12 mouse cellular contexts compared by ENCODE assay signal in the genomic region with DNA sequence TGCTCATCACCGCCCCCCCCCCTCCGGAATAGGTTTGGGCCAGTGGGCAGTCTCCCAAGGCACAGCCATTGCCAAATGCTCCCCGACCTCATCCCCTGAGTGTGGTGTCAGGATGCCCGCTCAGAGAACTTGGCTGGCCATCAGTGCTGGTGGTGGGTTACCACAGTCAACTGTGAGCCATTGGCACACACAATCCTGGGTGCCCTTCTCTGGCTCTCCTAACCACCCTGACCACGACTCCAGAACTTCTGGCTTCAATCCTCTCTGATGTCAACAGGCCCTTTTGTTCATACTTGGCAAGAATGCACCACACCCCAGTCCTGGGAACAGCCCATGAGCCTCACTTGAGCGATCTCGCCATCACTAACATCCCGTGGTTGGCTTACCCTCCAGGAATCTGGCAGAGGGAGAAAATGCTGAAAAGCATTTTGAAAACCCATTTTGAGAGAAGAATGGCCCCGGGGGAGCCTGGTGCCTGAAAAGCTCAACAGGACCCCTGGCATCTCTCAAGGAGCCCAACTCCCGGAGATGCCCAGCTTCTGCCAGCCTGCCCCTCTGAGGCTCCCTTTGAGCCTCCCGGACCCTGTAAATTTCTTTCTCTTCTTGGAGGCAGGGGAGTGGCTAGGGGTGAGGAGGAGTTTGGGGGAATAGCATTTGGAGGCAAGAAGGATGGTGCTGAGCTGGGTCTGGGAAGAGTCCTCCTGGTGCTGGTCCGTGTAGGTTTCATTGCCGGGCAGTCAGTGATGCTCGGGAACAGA. TPM values are rescaled to one million over a fixed set of nuclear protein-coding genes. Genes with fewer than 3 reads are reported as not detected.
DNase-seq lines count a peak whose midpoint lies in the region; ATAC-seq and TF ChIP-seq lines count a peak whose summit lies in the region.
"Had no signal": no experiment of that assay in that cellular context is flagged by ENCODE, and none has a peak within 500 bp of the region (broad histone marks: within the 10 kb centered on the region; RNA-seq: fewer than 3 reads in every experiment).

No protein-coding gene starts in this region.

- no peaks in the 10 kb centered on the region for H3K27me3 ChIP-seq in forebrain, embryonic 14.5 days (replicated peaks; ENCODE audit: control insufficient read depth, insufficient read depth, low read length)
- 0 out of 2 replicates have a peak, but pooled peaks cover 10% of the 10 kb centered on the region for H3K27me3 ChIP-seq in forebrain, embryonic 12.5 days
- no peaks in the 10 kb centered on the region for H3K27me3 ChIP-seq in lung, postnatal 0 days (replicated peaks; ENCODE audit: insufficient read depth, low read length)

- no peaks in the 10 kb centered on the region for H3K9me3 ChIP-seq in forebrain, embryonic 14.5 days (replicated peaks; ENCODE audit: control insufficient read depth, low read length)
- no peaks in the 10 kb centered on the region for H3K9me3 ChIP-seq in forebrain, embryonic 12.5 days
- H3K9me3 ChIP-seq in lung, postnatal 0 days (ENCODE audit: low read length): no peaks in the 10 kb centered on the region
- H3K9me3 ChIP-seq: neural tube, embryonic 12.5 days had no signal

- H3K27ac ChIP-seq in forebrain, embryonic 14.5 days (ENCODE audit: low read depth, low read length): no peak overlapping the region
- no peak overlapping the region for H3K27ac ChIP-seq in forebrain, embryonic 12.5 days
- H3K27ac ChIP-seq in lung, postnatal 0 days (ENCODE audit: low read length): no peak overlapping the region
- H3K27ac ChIP-seq: liver, embryonic 14.5 days; neural tube, embryonic 12.5 days had no signal

- no peak for TF ChIP-seq CTCF in lung, postnatal 0 days (IDR thresholded peaks at IDR 0.05)

- TF ChIP-seq EP300 in lung, postnatal 0 days (IDR thresholded peaks at IDR 0.05): no peak

- peak; percentile 67; the same call in 1 of the 2 replicates for ATAC-seq in forebrain, embryonic 14.5 days
- ATAC-seq in forebrain, embryonic 12.5 days (ENCODE audit: low FRiP score): no peak
- peak; percentile 54 for ATAC-seq in lung, postnatal 0 days

- H3K36me3 ChIP-seq in forebrain, embryonic 14.5 days (ENCODE audit: control insufficient read depth, insufficient read depth, low read length): no peaks in the 10 kb centered on the region
- no peaks in the 10 kb centered on the region for H3K36me3 ChIP-seq in forebrain, embryonic 12.5 days (replicated peaks)
- no peaks in the 10 kb centered on the region for H3K36me3 ChIP-seq in lung, postnatal 0 days (ENCODE audit: insufficient read depth, low read length)
- H3K36me3 ChIP-seq: neural tube, embryonic 12.5 days had no signal

- H3K9ac ChIP-seq in forebrain, embryonic 14.5 days (ENCODE audit: low read length): no peak overlapping the region
- H3K9ac ChIP-seq in forebrain, embryonic 12.5 days: no peak overlapping the region
- H3K9ac ChIP-seq in lung, postnatal 0 days (replicated peaks; ENCODE audit: low read depth): no peak overlapping the region
- H3K9ac ChIP-seq: liver, embryonic 14.5 days; neural tube, embryonic 12.5 days had no signal

- H3K4me2 ChIP-seq in forebrain, embryonic 14.5 days (ENCODE audit: low read length): no peak overlapping the region
- no peak overlapping the region for H3K4me2 ChIP-seq in forebrain, embryonic 12.5 days
- H3K4me2 ChIP-seq in lung, postnatal 0 days (replicated peaks; ENCODE audit: low read depth, low read length): no peak overlapping the region
- H3K4me2 ChIP-seq: neural tube, embryonic 12.5 days had no signal

- H3K4me3 ChIP-seq in forebrain, embryonic 14.5 days (ENCODE audit: low read depth, low read length): no peak overlapping the region
- no peak overlapping the region for H3K4me3 ChIP-seq in forebrain, embryonic 12.5 days (replicated peaks)
- H3K4me3 ChIP-seq in lung, postnatal 0 days (ENCODE audit: low read depth, low read length): no peak overlapping the region
- H3K4me3 ChIP-seq: neural tube, embryonic 12.5 days had no signal

- WGBS in forebrain, embryonic 14.5 days: 63% methylated on average over 14 of the region's 14 CpGs
- WGBS in forebrain, embryonic 12.5 days: 76% methylated on average over 14 of the region's 14 CpGs
- 65% methylated on average over 14 of the region's 14 CpGs for WGBS in lung, postnatal 0 days

- H3K4me1 ChIP-seq in forebrain, embryonic 14.5 days (ENCODE audit: control insufficient read depth, insufficient read depth, low read length): no peaks in the 10 kb centered on the region
- no peaks in the 10 kb centered on the region for H3K4me1 ChIP-seq in forebrain, embryonic 12.5 days
- no peaks in the 10 kb centered on the region for H3K4me1 ChIP-seq in lung, postnatal 0 days (ENCODE audit: insufficient read depth, low read depth, low read length)
- H3K4me1 ChIP-seq: neural tube, embryonic 12.5 days had no signal

- peak; percentile 51 for DNase-seq in forebrain, embryonic 14.5 days (ENCODE audit: low spot score)
- DNase-seq in lung, postnatal 0 days (ENCODE audit: low spot score): peak; percentile 39
- no peak for DNase-seq in lung, postnatal 4 days
- DNase-seq in fibroblast of lung, adult 2 months (ENCODE audit: low read depth): peak; percentile 90
- peak; percentile 35 to 56 for DNase-seq in right cerebral cortex, postnatal 10 days (ENCODE audit: low spot score in 2 of 2)
- DNase-seq in spleen, postnatal 4 days (ENCODE audit: low spot score in 2 of 2): no peak
- no peak for DNase-seq in thymus, postnatal 4 days
- DNase-seq: kidney, postnatal 4 days had no signal

RNA-seq across cellular contexts. Expression of a gene that starts 15.7 kb away (rescaled TPM):
- polyA plus RNA-seq in forebrain, embryonic 14.5 days (2014; fragmentation: Nextera tagmentation; extraction: Ambion mirVana): 0.19 and 0.56 TPM in 2 replicates
- 0.10 and 0.14 TPM in 2 replicates for polyA plus RNA-seq in forebrain, embryonic 12.5 days (2016; fragmentation: Nextera tagmentation; extraction: Ambion mirVana)
- polyA plus RNA-seq in lung, postnatal 0 days (2015; fragmentation: Nextera tagmentation; extraction: Ambion mirVana): 1.3 TPM in 2 replicates

RNA-seq across cellular contexts. Expression of a gene that starts 23.5 kb away (rescaled TPM):
- polyA plus RNA-seq in forebrain, embryonic 14.5 days (2014; fragmentation: Nextera tagmentation; extraction: Ambion mirVana): 0.10 and 0.19 TPM in 2 replicates
- 0.13 and 0.27 TPM in 2 replicates for polyA plus RNA-seq in forebrain, embryonic 12.5 days (2016; fragmentation: Nextera tagmentation; extraction: Ambion mirVana)
- polyA plus RNA-seq in lung, postnatal 0 days (2015; fragmentation: Nextera tagmentation; extraction: Ambion mirVana): 65.3 and 73.6 TPM in 2 replicates

RNA-seq across cellular contexts. Expression of a gene that starts 49.2 kb away (rescaled TPM):
- polyA plus RNA-seq in forebrain, embryonic 14.5 days (2014; fragmentation: Nextera tagmentation; extraction: Ambion mirVana): not detected in 2 replicates
- not detected in 2 replicates for polyA plus RNA-seq in forebrain, embryonic 12.5 days (2016; fragmentation: Nextera tagmentation; extraction: Ambion mirVana)
- 0.08 and 0.10 TPM in 2 replicates for polyA plus RNA-seq in lung, postnatal 0 days (2015; fragmentation: Nextera tagmentation; extraction: Ambion mirVana)
- polyA plus RNA-seq: neural tube, embryonic 12.5 days; stomach, embryonic 14.5 days had no signal

RNA-seq across cellular contexts. Expression of a gene that starts 51.4 kb away (rescaled TPM):
- 1.8 and 2.5 TPM in 2 replicates for polyA plus RNA-seq in forebrain, embryonic 14.5 days (2014; fragmentation: Nextera tagmentation; extraction: Ambion mirVana)
- 4.3 and 5.3 TPM in 2 replicates for polyA plus RNA-seq in forebrain, embryonic 12.5 days (2016; fragmentation: Nextera tagmentation; extraction: Ambion mirVana)
- polyA plus RNA-seq in lung, postnatal 0 days (2015; fragmentation: Nextera tagmentation; extraction: Ambion mirVana): 8.4 and 13.8 TPM in 2 replicates

Comparison
In these comparisons a context has a peak if more than half of its experiments do, and no peak if none do; other contexts are left out.
1. DNase-seq: peak in forebrain, embryonic 14.5 days (single experiment), lung, postnatal 0 days (single experiment), fibroblast of lung, adult 2 months (single experiment) and right cerebral cortex, postnatal 10 days (2 of 2); none in lung, postnatal 4 days (0 of 2), spleen, postnatal 4 days (0 of 2) and thymus, postnatal 4 days (single experiment).
2. RNA of a gene that starts 23.5 kb away (polyA plus RNA-seq): 65.3 to 73.6 TPM in lung, postnatal 0 days; 0.13 to 0.27 TPM in forebrain, embryonic 12.5 days and 0.10 to 0.19 TPM in forebrain, embryonic 14.5 days; every median in the first group is over 10 times any median in the second.